Mouse (Mus musculus) testis, adult 2 months (tissue): ENCODE data around the gene Dmd.

Experiments
- CTCF ChIP-seq: fragments of 200-500 bp; IDR thresholded peaks from 2 replicates; pipeline ENCODE4 v1.5.1; 2012; ENCODE audit warnings: low read depth, mild to moderate bottlenecking, inconsistent platforms, low read length, moderate library complexity; ENCODE audit not compliant: control insufficient read depth, insufficient read depth, insufficient replicate concordance
- POLR2A ChIP-seq: fragments of 200-500 bp; IDR thresholded peaks from 2 replicates; pipeline ENCODE4 v1.6.1; 2012; ENCODE audit warnings: low read depth, mild to moderate bottlenecking, inconsistent platforms, low read length, moderate library complexity; ENCODE audit not compliant: control insufficient read depth

GRCm38 (mm10) chrX:83674998-83675397, 726.3 kb downstream of the Dmd start:
- no peak for TF ChIP-seq POLR2A
- TF ChIP-seq CTCF: no peak
